Mouse (Mus musculus): ENCODE measurements around the gene Comt.

GRCm38 (mm10) chr16:18428516-18429042, 1.9 kb upstream of the Comt start:
- no peak for TF ChIP-seq CTCF (IDR thresholded peaks at IDR 0.05; ENCODE audit: extremely low read depth, insufficient read depth, low read length)
- TF ChIP-seq POLR2A (IDR thresholded peaks at IDR 0.05; ENCODE audit: extremely low read depth, insufficient read depth, low read length), result no peak

Measured in cortical plate, adult 2 months (tissue).